Mouse (Mus musculus) heart, postnatal 0 days (tissue): Measurements from ENCODE around the gene Kcnip3.

Experiments
- CTCF ChIP-seq: IDR thresholded peaks from 2 replicates; pipeline ENCODE4 v1.5.1; 2016; ENCODE audit warnings: antibody characterized with exemption, control low read depth, low read depth
- EP300 ChIP-seq: IDR thresholded peaks from 2 replicates; pipeline ENCODE4 v1.6.1; 2016; ENCODE audit warnings: antibody characterized with exemption, low read depth

DNA sequence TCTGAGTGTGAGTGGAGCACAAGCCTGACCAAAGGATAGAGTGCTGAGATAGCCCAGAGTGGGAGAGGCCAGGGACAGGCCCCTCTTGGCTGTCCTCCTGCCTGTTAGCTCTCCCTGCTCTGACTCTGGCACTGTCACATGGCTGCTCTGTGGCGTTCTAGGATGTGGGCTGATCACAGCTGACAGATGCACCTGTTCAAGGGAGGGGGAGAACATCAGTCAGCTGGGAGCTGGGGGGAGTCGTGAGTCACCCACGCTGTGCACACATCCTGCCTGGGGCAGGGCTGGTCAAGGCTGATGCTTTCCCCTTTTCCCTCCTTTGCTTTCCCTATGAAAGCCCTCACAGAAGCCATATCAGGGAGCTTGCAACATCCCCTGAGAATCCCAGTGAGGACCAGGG lies 3.6 kb downstream of the Kcnip3 start:
- TF ChIP-seq CTCF (no peak), EP300 (no peak)
